Mouse (Mus musculus): ENCODE results near the gene Il9r. TPM values are rescaled to one million over a fixed set of nuclear protein-coding genes. Genes with fewer than 3 reads are reported as not detected.

Il9r gene
- total and polyA plus RNA-seq, 3 experiments = 20.0 to 52.1 (median 47.5) TPM

GRCm38 (mm10) chr11:32188881-32189280, 11.2 kb downstream of the Il9r start:
- Histone ChIP-seq H3K9me3 (replicated peaks; ENCODE audit: low read length) (peaks cover 2% of the 10 kb centered on the region), H3K36me3 (replicated peaks in 1 of 2; ENCODE audit: control insufficient read depth in 1 of 2, insufficient read depth in 1 of 2, low read length in 1 of 2) (peaks cover 6 to 50% of the 10 kb centered on the region in 2 experiments), H3K27me3 (replicated peaks) (no peaks in the 10 kb centered on the region), H3K9ac (ENCODE audit: insufficient read depth, low read depth) (no peak overlapping the region), H3K4me2 (ENCODE audit: insufficient read depth, low read depth, poor library complexity, severe bottlenecking) (no peak overlapping the region), H3K4me3 (replicated peaks in 1 of 3; ENCODE audit: low read depth in 2 of 3, low read length in 2 of 3, poor library complexity in 1 of 3) (no peak overlapping the region), H3K27ac (ENCODE audit: insufficient read depth, low read depth) (no peak overlapping the region), H3K79me2 (replicated peaks; ENCODE audit: control insufficient read depth, extremely low read depth, insufficient read depth, poor library complexity, severe bottlenecking) (no peaks in the 10 kb centered on the region), H3K4me1 (ENCODE audit: control insufficient read depth in 1 of 2, insufficient read depth in 2 of 2) (peaks cover 9 to 27% of the 10 kb centered on the region in 2 experiments)
- in situ Hi-C loops (cut with MboI; ENCODE audit: low pct_ligation_motif_present, low pct_unique_long_range_greater_than_20kb, low sequenced_read_pairs) = loop anchor here (10.0 kb wide), 2 partner anchors 46 to 116 kb away; partner anchors contain the start of gene Hbq1a
- dilution Hi-C loops (cut with MboI; ENCODE audit: extremely low pct_ligation_motif_present, extremely low pct_unique_long_range_greater_than_20kb, low sequenced_read_pairs) = no loop called here
- TF ChIP-seq BHLHE40 (IDR thresholded peaks at IDR 0.05; ENCODE audit: low read depth, low read length) = no peak
- TF ChIP-seq POLR2AphosphoS2 (IDR thresholded peaks at IDR 0.05; ENCODE audit: low read depth, low read length) = no peak
- TF ChIP-seq ZNF384 (IDR thresholded peaks at IDR 0.05; ENCODE audit: low read depth, low read length) = no peak
- TF ChIP-seq CHD2 (IDR thresholded peaks at IDR 0.05; ENCODE audit: low read length) = no peak
- no peak for TF ChIP-seq RAD21 (IDR thresholded peaks at IDR 0.05; ENCODE audit: low read depth, low read length)
- no peak for TF ChIP-seq ETS1 (conservative IDR thresholded peaks at IDR 0.05; ENCODE audit: low read depth, low read length)
- TF ChIP-seq USF2 (conservative IDR thresholded peaks at IDR 0.05; ENCODE audit: low read depth, low read length) = no peak
- no peak for TF ChIP-seq TCF12 (IDR thresholded peaks at IDR 0.05; ENCODE audit: low read depth, low read length)
- TF ChIP-seq GABPA (IDR thresholded peaks at IDR 0.05; ENCODE audit: insufficient replicate concordance, low read depth, low read length) = no peak
- no peak for TF ChIP-seq IRF4 (IDR thresholded peaks at IDR 0.05; ENCODE audit: low read depth, low read length)
- no peak for TF ChIP-seq NELFE (IDR thresholded peaks at IDR 0.05; ENCODE audit: low read depth, low read length)
- no peak for TF ChIP-seq POLR2A (IDR thresholded peaks at IDR 0.05; ENCODE audit: low read depth, low read length)
- no peak for TF ChIP-seq TBP (conservative IDR thresholded peaks at IDR 0.05; ENCODE audit: low read depth, low read length)
- TF ChIP-seq EP300 (IDR thresholded peaks at IDR 0.05; ENCODE audit: low read length) = no peak
- TF ChIP-seq E2F4 (IDR thresholded peaks at IDR 0.05; ENCODE audit: insufficient replicate concordance, low read depth, low read length) = no peak
- no peak for TF ChIP-seq MYC (IDR thresholded peaks at IDR 0.05; ENCODE audit: low read depth, low read length)
- no peak for DNase-seq (ENCODE audit: extremely low read depth)

GRCm38 (mm10) chr11:32187256-32187655, 12.8 kb downstream of the Il9r start:
- peaks cover 9 to 19% of the 10 kb centered on the region in 2 experiments for H3K4me1 ChIP-seq (ENCODE audit: control insufficient read depth in 1 of 2, insufficient read depth in 2 of 2)
- dilution Hi-C loops (cut with MboI; ENCODE audit: extremely low pct_ligation_motif_present, extremely low pct_unique_long_range_greater_than_20kb, low sequenced_read_pairs) (no loop called here), in situ Hi-C loops (cut with MboI; ENCODE audit: low pct_ligation_motif_present, low pct_unique_long_range_greater_than_20kb, low sequenced_read_pairs) (loop anchor here (10.0 kb wide), 2 partner anchors 48 to 118 kb away; partner anchors contain the start of gene Hbq1a)
- no peak overlapping the region for H3K9ac ChIP-seq (ENCODE audit: insufficient read depth, low read depth)
- H3K27me3 ChIP-seq (replicated peaks) = no peaks in the 10 kb centered on the region
- no peak overlapping the region for H3K4me2 ChIP-seq (ENCODE audit: insufficient read depth, low read depth, poor library complexity, severe bottlenecking)
- H3K36me3 ChIP-seq (replicated peaks in 1 of 2; ENCODE audit: control insufficient read depth in 1 of 2, insufficient read depth in 1 of 2, low read length in 1 of 2) = peaks cover 2 to 34% of the 10 kb centered on the region in 2 experiments
- H3K27ac ChIP-seq (ENCODE audit: insufficient read depth, low read depth) = no peak overlapping the region
- no peak overlapping the region for H3K4me3 ChIP-seq (replicated peaks in 1 of 3; ENCODE audit: low read depth in 2 of 3, low read length in 2 of 3, poor library complexity in 1 of 3)
- no peaks in the 10 kb centered on the region for H3K79me2 ChIP-seq (replicated peaks; ENCODE audit: control insufficient read depth, extremely low read depth, insufficient read depth, poor library complexity, severe bottlenecking)
- peaks cover 4% of the 10 kb centered on the region for H3K9me3 ChIP-seq (replicated peaks; ENCODE audit: low read length)
- no peak for DNase-seq (ENCODE audit: extremely low read depth)
- TF ChIP-seq CTCF (conservative IDR thresholded peaks at IDR 0.05 in 1 of 2, IDR thresholded peaks at IDR 0.05 in 1 of 2; ENCODE audit: low read depth in 2 of 2, low read length in 2 of 2) = peak; percentile 25 to 39; a peak in 2 of 4 replicates
- no peak for TF ChIP-seq E2F4 (IDR thresholded peaks at IDR 0.05; ENCODE audit: insufficient replicate concordance, low read depth, low read length)
- TF ChIP-seq UBTF (IDR thresholded peaks at IDR 0.05; ENCODE audit: low read depth, low read length) = no peak
- no peak for TF ChIP-seq POLR2A (IDR thresholded peaks at IDR 0.05; ENCODE audit: low read depth, low read length)
- no peak for TF ChIP-seq MYC (IDR thresholded peaks at IDR 0.05; ENCODE audit: low read depth, low read length)
- no peak for TF ChIP-seq ETS1 (conservative IDR thresholded peaks at IDR 0.05; ENCODE audit: low read depth, low read length)
